Comparison of ENCODE assay signal across 12 mouse cellular contexts in the genomic region with DNA sequence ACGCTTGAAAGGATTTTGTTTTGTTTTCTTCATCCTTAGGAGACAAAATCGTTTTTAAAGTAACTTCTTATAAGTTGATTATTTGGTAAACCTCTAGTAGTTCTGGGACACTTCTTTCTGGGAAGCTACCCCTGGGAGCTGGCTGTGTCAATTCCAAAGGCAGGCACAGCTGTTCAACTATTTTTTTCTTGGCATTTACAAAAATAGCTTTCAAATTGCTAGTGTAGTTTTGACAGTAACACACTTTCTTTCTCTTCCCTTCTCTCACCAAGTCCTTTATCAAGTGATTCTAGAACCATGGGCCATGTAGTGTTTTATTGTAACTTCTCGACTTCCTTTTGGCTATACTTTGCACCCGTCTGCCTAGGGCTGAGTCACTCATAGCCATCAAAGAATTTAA.
"Had no signal": no experiment of that assay in that cellular context is flagged by ENCODE, and none has a peak within 500 bp of the region (broad histone marks: within the 10 kb centered on the region; RNA-seq: fewer than 3 reads in every experiment).

No protein-coding gene starts in this region.

- DNase-seq: lung, adult 18-20 months; lung, embryonic 14.5 days; lung, postnatal 10 days; lung, postnatal 4 days; midbrain, embryonic 14.5 days; retina, postnatal 1 day; right cerebral cortex, postnatal 25 days; right cerebral cortex, postnatal 4 days; spleen, adult 18-20 months; thymus, adult 2 months; thymus, postnatal 25 days; thymus, postnatal 4 days had no signal
